Mouse (Mus musculus) neural tube, embryonic 10.5 days (tissue): Measurements from ENCODE around the gene Ptprn2.
A peak's percentile ranks its signal among the peaks of the same experiment; 100 is the strongest.

Experiments
- DNase-seq: peaks from one replicate; pipeline ENCODE4 v3.0.0-alpha.2; 2017; ENCODE audit warnings: low spot score; ENCODE audit errors: extremely low spot score

Ptprn2 gene

DNA sequence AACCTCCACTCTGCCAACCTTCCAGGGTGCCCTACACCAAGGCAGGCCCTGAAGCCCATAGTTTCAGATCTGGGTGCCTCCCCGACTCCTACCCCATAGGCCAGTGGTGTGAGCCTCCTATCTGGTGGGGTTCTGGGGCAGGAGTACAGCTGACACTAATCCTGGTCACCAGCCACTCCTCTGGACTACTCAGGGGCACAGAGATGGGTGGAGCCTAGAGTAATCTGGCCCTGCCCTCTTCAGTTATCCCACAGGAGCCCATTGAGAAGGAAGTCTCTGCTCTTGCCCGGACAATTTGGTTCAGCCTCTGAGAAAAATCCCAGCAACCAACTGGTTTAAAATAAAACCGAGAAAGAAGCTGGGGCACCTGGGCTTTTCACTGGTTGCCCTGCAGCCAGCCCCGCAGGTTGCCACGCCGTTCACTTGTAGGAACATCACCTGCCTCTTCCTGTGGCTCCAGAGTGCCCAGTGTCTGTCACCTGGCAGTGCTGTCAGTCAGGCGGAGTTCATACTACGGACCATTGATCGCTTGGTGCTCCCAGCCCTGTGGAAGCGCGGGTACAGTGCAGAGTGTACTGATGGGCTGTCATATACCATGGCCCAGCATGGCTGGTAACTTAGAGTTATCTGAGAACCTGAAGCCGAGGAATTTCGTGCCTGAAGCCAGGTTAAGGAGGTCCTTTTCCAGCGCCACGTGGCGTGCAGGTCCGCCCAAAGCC, 673.6 kb downstream of the Ptprn2 start:
- peak; percentile 42 for DNase-seq

GRCm38 (mm10) chr12:117159669-117160210, 674.2 kb downstream of the Ptprn2 start:
- peak; percentile 49 for DNase-seq

DNA sequence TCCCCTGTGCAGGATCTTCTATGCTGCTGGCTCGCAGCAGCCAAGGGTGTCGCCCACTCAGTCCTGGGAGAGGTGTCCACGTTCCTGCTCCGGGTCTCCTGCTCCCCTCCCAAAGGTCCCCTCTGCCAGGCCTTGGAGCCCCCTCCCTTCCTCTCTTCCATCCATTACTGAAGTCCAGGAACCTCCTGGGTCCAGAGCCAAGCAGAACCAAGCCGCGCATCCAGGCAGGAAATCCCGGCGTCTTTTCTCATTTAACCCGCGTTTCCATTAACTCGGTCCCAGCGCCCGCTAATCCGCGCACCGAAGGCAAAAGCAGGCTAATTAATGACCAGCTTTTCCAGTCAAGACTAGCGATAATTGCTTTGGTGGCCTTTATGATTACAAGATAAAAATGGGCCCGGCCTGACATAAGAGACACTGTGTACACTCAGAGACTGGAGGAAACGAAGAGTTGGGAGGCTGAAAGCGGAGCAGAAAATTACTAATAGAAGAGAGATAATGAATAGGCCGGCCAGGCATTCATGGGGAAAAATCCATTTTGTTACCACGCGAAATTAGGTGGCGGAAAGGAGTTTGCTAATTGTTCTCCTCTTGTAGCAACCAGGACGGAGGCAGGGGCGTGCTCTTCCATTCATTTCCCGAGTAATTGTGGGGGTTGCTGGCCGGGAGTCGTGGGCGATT, 674.8 kb downstream of the Ptprn2 start:
- peak; percentile 47 for DNase-seq

- no peak for DNase-seq
These were observed 676.7 kb downstream of the Ptprn2 start for GRCm38 (mm10) chr12:117162180-117162579.

DNA sequence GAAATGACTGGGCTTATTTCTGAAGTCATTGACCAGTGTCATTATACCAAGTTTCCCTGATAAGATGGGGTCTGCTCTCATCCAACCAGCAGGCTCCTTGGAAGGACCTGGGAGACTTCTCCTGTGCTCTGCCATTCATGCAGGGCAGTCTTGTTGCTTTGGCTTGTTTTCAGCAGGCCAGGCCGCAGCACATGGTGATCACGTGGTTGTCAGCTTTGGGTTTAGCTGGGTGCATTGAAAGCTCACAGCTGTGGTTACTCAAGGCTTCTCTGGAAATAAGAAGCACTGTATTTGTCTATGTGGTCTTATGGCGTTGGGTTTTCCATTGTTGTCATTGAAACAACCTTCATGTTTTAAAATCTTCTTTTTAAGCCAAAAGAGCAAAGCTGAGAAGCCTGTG, 678.3 kb downstream of the Ptprn2 start:
- DNase-seq = no peak

DNA sequence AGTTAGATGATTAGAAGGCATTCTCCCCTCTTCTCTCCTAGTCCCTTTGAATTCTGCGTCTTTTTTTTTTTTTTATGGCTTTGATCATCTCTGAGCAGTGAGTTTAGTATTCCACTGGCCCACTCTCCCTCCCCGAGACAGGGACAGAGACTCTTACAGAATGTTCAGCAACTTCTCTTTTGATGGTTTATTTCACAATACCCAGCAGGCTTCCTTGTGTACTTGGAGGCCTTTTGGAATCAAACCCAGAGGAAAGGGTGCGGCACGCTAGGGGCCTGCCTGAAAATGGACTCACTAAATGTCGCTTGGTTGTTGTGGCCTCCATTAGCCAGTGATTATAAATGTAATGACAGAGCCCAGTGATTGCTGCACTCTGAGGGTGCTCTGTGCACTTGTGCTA, 680.7 kb downstream of the Ptprn2 start:
- DNase-seq = no peak

- DNase-seq = no peak
These were observed 684.1 kb downstream of the Ptprn2 start for GRCm38 (mm10) chr12:117169670-117170069.

DNA sequence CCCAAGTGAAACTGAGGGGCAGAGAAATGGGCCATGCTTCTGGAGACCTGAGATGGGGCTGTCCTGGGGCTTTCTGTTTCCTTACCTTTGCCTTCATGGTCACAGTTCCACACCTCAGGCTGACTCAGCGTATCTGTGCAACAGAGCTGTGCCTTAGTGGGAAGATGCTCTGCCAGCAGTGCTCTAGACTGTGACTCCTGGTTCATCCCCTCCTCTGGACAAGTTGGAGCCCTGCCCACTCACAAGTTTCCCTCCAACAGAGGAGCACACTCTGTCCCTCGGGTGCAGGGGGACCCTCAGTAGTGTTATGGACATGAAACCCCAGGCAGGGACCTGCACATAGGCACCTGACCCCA, 687.0 kb downstream of the Ptprn2 start:
- no peak for DNase-seq

- DNase-seq = peak; percentile 62
These were observed 687.5 kb downstream of the Ptprn2 start for GRCm38 (mm10) chr12:117172885-117173529.

DNA sequence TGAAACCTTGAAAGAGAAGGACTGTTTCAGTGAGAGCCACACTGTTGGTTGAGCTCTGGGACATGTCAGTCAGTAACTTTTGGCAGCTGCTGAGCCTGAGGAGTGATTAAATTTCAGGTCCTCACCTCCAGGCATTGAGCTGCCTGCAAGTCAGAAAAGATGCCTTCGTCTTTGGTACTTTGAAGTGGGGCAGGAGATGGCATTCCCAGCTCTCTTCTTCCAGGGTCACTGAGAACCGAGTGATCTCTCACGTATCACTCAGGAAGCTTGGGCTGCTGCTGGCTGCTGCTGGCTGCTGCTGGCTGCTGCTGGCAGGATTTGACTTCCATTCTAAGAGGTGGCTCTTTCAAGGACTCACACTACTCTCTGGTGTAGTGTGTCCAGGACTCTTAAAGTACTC, 688.7 kb downstream of the Ptprn2 start:
- no peak for DNase-seq

GRCm38 (mm10) chr12:117175072-117175681, 689.7 kb downstream of the Ptprn2 start:
- no peak for DNase-seq

- DNase-seq = no peak
These were observed 690.8 kb downstream of the Ptprn2 start for GRCm38 (mm10) chr12:117176259-117176823.

DNA sequence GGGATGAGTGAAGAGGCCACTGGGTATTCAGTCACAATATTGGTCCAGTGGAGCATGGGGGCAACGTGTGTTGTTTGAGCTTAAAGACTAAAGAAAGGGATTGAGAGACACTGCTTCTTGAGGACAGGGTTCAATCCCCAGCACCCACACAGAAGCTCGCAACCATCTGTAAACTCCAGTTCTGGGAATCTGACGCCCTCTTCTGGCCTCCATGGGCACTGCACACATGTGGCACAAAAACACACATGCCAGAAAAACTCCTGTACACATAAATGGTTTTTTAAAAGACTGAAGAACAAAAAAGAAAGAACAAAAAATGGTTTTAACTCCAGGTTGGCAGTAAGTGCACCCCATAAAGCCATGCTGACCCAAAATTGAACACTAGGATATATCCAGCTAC, 701.6 kb downstream of the Ptprn2 start:
- DNase-seq = no peak

DNA sequence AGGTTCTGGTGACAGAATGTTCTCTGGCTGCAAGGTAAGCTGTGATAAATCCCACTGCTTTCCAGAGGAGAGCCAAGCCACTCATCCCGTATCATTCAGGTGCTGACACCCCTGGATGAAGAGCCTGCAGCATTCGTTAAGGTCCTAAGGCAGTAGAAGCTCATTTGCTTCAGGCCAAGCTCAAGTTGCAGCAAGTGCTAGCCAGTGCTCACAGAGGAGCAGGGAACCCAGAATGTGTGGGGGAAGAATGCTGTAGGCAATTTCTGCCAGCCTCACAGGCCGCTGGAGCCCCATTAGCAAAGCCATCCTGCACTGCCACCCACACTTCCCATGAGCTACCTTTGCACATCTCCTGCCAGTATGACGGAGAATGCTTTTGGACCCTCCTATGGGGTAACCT, 706.5 kb downstream of the Ptprn2 start:
- DNase-seq = no peak

- DNase-seq = peak; percentile 51
These were observed 711.4 kb downstream of the Ptprn2 start for GRCm38 (mm10) chr12:117196721-117197425.

- DNase-seq = no peak
These were observed 712.6 kb downstream of the Ptprn2 start for GRCm38 (mm10) chr12:117198093-117198492.

- peak; percentile 31 for DNase-seq
These were observed 714.6 kb downstream of the Ptprn2 start for GRCm38 (mm10) chr12:117200117-117200516.

DNA sequence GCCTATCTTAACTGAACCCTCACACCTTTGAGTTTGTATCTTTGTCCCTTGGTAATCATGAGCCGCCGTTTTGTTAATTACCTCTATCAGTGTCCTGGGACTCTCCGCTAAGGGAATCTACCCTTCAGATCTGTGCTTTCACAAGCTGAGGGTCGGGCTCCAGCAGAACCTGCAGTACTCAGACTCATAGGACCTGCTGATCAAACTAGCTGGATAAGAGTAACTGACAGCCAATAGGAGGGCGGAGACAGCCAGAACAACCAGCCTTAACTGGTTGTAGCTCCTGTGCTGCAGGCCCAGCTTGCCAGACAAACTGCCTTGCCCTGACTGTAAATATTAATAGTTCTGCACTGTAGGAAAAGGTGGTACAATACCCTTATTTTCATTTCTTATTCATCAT, 715.1 kb downstream of the Ptprn2 start:
- no peak for DNase-seq

DNA sequence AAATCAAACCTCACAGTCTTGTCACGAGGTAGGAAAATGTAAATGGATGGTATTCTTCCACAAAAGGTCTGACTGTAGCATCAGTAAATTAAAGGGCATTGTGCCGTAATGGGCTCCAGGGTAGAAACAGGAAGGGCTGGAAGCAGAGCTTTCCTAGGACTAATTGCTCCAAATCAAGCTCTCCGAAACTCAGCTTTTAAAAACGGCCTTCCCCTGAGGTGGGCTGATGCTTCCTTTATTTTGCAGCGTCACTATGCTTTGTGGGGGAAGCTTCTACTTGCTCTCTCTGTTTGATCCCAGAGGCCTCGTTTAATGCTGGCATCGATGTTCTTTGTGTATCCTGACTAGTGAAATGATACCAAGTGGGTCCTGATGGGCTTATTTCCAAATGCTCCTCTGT, 718.0 kb downstream of the Ptprn2 start:
- DNase-seq = no peak

GRCm38 (mm10) chr12:117204905-117205304, 719.4 kb downstream of the Ptprn2 start:
- no peak for DNase-seq
